Mouse (Mus musculus) forebrain, embryonic 15.5 days (tissue): Measurements from ENCODE around the gene Gm42906. TPM values are rescaled to one million over a fixed set of nuclear protein-coding genes. Genes with fewer than 3 reads are reported as not detected.

Experiments
- ATAC-seq: fragments of 200-750 bp; cut with Nextera tagmentation; replicated peaks from 2 replicates; pipeline ENCODE4 v1.8.0; 2017; ENCODE audit warnings: mild to moderate bottlenecking, moderate TSS enrichment, moderate library complexity
- H3K27ac ChIP-seq: fragments of 300-500 bp; sonication (generic); replicated peaks from 2 replicates; pipeline ENCODE4 v1.5.1; 2015; ENCODE audit warnings: mild to moderate bottlenecking, inconsistent platforms
- H3K27me3 ChIP-seq: fragments of 300-500 bp; sonication (generic); 2 replicates; pipeline ENCODE4 v1.6.1; 2015; ENCODE audit warnings: inconsistent platforms
- H3K36me3 ChIP-seq: fragments of 300-500 bp; sonication (generic); 2 replicates; pipeline ENCODE4 v1.6.1; 2015; ENCODE audit warnings: mild to moderate bottlenecking, inconsistent platforms
- H3K4me1 ChIP-seq: fragments of 300-500 bp; sonication (generic); 2 replicates; pipeline ENCODE4 v1.6.1; 2015; ENCODE audit warnings: inconsistent platforms
- H3K4me2 ChIP-seq: fragments of 300-500 bp; sonication (generic); replicated peaks from 2 replicates; pipeline ENCODE4 v1.6.1; 2015; ENCODE audit warnings: mild to moderate bottlenecking, inconsistent platforms
- H3K4me3 ChIP-seq: fragments of 300-500 bp; sonication (generic); 2 replicates; pipeline ENCODE4 v1.5.1; 2015; ENCODE audit warnings: mild to moderate bottlenecking, inconsistent platforms
- H3K9ac ChIP-seq: fragments of 300-500 bp; sonication (generic); replicated peaks from 2 replicates; pipeline ENCODE4 v1.6.1; 2015; ENCODE audit warnings: mild to moderate bottlenecking, inconsistent platforms
- H3K9me3 ChIP-seq: fragments of 300-500 bp; sonication (generic); 2 replicates; pipeline ENCODE4 v1.6.1; 2016; ENCODE audit warnings: inconsistent platforms
- WGBS: fragments of 180-500 bp; shearing (Covaris S2); methylation state at CpG from one replicate; pipeline ENCODE4 v1.1.7; 2015; ENCODE audit warnings: mixed read lengths; 5-methylcytosine and 5-hydroxymethylcytosine counted together
- polyA plus RNA-seq: library from polyadenylated mRNA; unstranded; fragments of >200 nt; fragmentation: Nextera tagmentation; extraction: Ambion mirVana; gene quantifications from 2 replicates; pipeline ENCODE4 v1.2.1, GENCODE M21; 2015

Gm42906 gene
- polyA plus RNA-seq, 1 experiment from 2014 or later, result not detected

GRCm38 (mm10) chr5:151151549-151151948, 276.4 kb downstream of the Gm42906 start:
- Histone ChIP-seq H3K4me1 (no peaks in the 10 kb centered on the region), H3K27ac (no peak overlapping the region), H3K36me3 (no peaks in the 10 kb centered on the region), H3K4me2 (no peak overlapping the region), H3K27me3 (no peaks in the 10 kb centered on the region), H3K9me3 (no peaks in the 10 kb centered on the region), H3K4me3 (no peak overlapping the region), H3K9ac (no peak overlapping the region)
- ATAC-seq, result no peak
- 68% methylated on average over 9 of the region's 9 CpGs for WGBS

GRCm38 (mm10) chr5:151149509-151149908, 278.5 kb downstream of the Gm42906 start:
- Histone ChIP-seq H3K9ac (no peak overlapping the region), H3K4me3 (no peak overlapping the region), H3K4me1 (no peaks in the 10 kb centered on the region), H3K4me2 (no peak overlapping the region), H3K27ac (no peak overlapping the region), H3K36me3 (no peaks in the 10 kb centered on the region), H3K9me3 (no peaks in the 10 kb centered on the region), H3K27me3 (no peaks in the 10 kb centered on the region)
- no peak for ATAC-seq
- 49% methylated on average over 8 of the region's 8 CpGs for WGBS

- Histone ChIP-seq H3K4me1 (peaks cover 3% of the 10 kb centered on the region), H3K27ac (no peak overlapping the region), H3K36me3 (no peaks in the 10 kb centered on the region), H3K27me3 (no peaks in the 10 kb centered on the region), H3K4me3 (no peak overlapping the region), H3K4me2 (no peak overlapping the region), H3K9ac (no peak overlapping the region), H3K9me3 (no peaks in the 10 kb centered on the region)
- no peak for ATAC-seq
- 87% methylated on average over 4 of the region's 4 CpGs for WGBS
These were observed 279.9 kb downstream of the Gm42906 start for GRCm38 (mm10) chr5:151148079-151148478.

GRCm38 (mm10) chr5:151145807-151146206, 282.2 kb downstream of the Gm42906 start:
- Histone ChIP-seq H3K4me1 (peaks cover 16% of the 10 kb centered on the region), H3K36me3 (no peaks in the 10 kb centered on the region), H3K9ac (no peak overlapping the region), H3K9me3 (no peaks in the 10 kb centered on the region), H3K27ac (no peak overlapping the region), H3K4me2 (no peak overlapping the region), H3K4me3 (no peak overlapping the region), H3K27me3 (no peaks in the 10 kb centered on the region)
- 85% methylated on average over 5 of the region's 5 CpGs for WGBS
- no peak for ATAC-seq

GRCm38 (mm10) chr5:151143955-151144354, 284.0 kb downstream of the Gm42906 start:
- WGBS, result 91% methylated on average over 5 of the region's 5 CpGs

GRCm38 (mm10) chr5:151142671-151143601, 285.0 kb downstream of the Gm42906 start:
- WGBS, result 4% methylated on average over 11 of the region's 11 CpGs
- Histone ChIP-seq H3K36me3 (no peaks in the 10 kb centered on the region), H3K4me2 (no peak overlapping the region), H3K9ac (no peak overlapping the region), H3K4me3 (no peak overlapping the region), H3K9me3 (no peaks in the 10 kb centered on the region), H3K27ac (peak overlapping the region; percentile 83), H3K4me1 (peaks cover 16% of the 10 kb centered on the region), H3K27me3 (no peaks in the 10 kb centered on the region)
- ATAC-seq, result peak; percentile 80

More at GRCm38 (mm10) chr5:151143955-151144354, 284.0 kb downstream of the Gm42906 start:
- H3K9ac ChIP-seq, result no peak overlapping the region
- H3K36me3 ChIP-seq, result no peaks in the 10 kb centered on the region
- no peak overlapping the region for H3K27ac ChIP-seq
- no peak for ATAC-seq
- no peaks in the 10 kb centered on the region for H3K27me3 ChIP-seq
- H3K4me2 ChIP-seq, result no peak overlapping the region
- peaks cover 16% of the 10 kb centered on the region for H3K4me1 ChIP-seq
- H3K4me3 ChIP-seq, result no peak overlapping the region
- no peaks in the 10 kb centered on the region for H3K9me3 ChIP-seq

- Histone ChIP-seq H3K9ac (no peak overlapping the region), H3K27ac (peak overlapping the region; percentile 83; the same call in 1 of the 2 replicates), H3K27me3 (no peaks in the 10 kb centered on the region), H3K36me3 (no peaks in the 10 kb centered on the region), H3K9me3 (no peaks in the 10 kb centered on the region), H3K4me1 (peaks cover 16% of the 10 kb centered on the region), H3K4me3 (no peak overlapping the region), H3K4me2 (no peak overlapping the region)
- 39% methylated on average over 5 of the region's 5 CpGs for WGBS
- peak; percentile 54 for ATAC-seq
These were observed 285.7 kb downstream of the Gm42906 start for GRCm38 (mm10) chr5:151142241-151142640.

GRCm38 (mm10) chr5:151137901-151138300, 290.1 kb downstream of the Gm42906 start:
- H3K4me1 ChIP-seq, result peaks cover 11% of the 10 kb centered on the region
- 93% methylated on average over 5 of the region's 5 CpGs for WGBS
- H3K4me3 ChIP-seq, result no peak overlapping the region
- no peak overlapping the region for H3K4me2 ChIP-seq
- no peak for ATAC-seq
- no peaks in the 10 kb centered on the region for H3K36me3 ChIP-seq
- no peak overlapping the region for H3K27ac ChIP-seq
- H3K27me3 ChIP-seq, result no peaks in the 10 kb centered on the region
- no peak overlapping the region for H3K9ac ChIP-seq
- H3K9me3 ChIP-seq, result no peaks in the 10 kb centered on the region

GRCm38 (mm10) chr5:151137311-151137710, 290.7 kb downstream of the Gm42906 start:
- no peaks in the 10 kb centered on the region for H3K9me3 ChIP-seq
- no peaks in the 10 kb centered on the region for H3K36me3 ChIP-seq
- no peak overlapping the region for H3K27ac ChIP-seq
- 85% methylated on average over 4 of the region's 4 CpGs for WGBS
- H3K27me3 ChIP-seq, result no peaks in the 10 kb centered on the region
- no peak for ATAC-seq
- no peak overlapping the region for H3K9ac ChIP-seq
- H3K4me3 ChIP-seq, result no peak overlapping the region
- H3K4me2 ChIP-seq, result no peak overlapping the region
- H3K4me1 ChIP-seq, result peaks cover 5% of the 10 kb centered on the region

- Histone ChIP-seq H3K36me3 (no peaks in the 10 kb centered on the region), H3K4me3 (no peak overlapping the region), H3K27me3 (no peaks in the 10 kb centered on the region), H3K27ac (no peak overlapping the region), H3K9me3 (no peaks in the 10 kb centered on the region), H3K4me2 (no peak overlapping the region), H3K4me1 (no peaks in the 10 kb centered on the region), H3K9ac (no peak overlapping the region)
- ATAC-seq, result no peak
- 79% methylated on average over 6 of the region's 6 CpGs for WGBS
These were observed 292.0 kb downstream of the Gm42906 start for GRCm38 (mm10) chr5:151135965-151136364.

GRCm38 (mm10) chr5:151135078-151135826, 292.7 kb downstream of the Gm42906 start:
- WGBS, result 88% methylated on average over 8 of the region's 8 CpGs
- H3K9ac ChIP-seq, result no peak overlapping the region
- no peak for ATAC-seq
- no peaks in the 10 kb centered on the region for H3K36me3 ChIP-seq
- no peaks in the 10 kb centered on the region for H3K4me1 ChIP-seq
- no peak overlapping the region for H3K4me2 ChIP-seq
- no peak overlapping the region for H3K4me3 ChIP-seq
- no peaks in the 10 kb centered on the region for H3K27me3 ChIP-seq
- H3K9me3 ChIP-seq, result no peaks in the 10 kb centered on the region
- H3K27ac ChIP-seq, result no peak overlapping the region

- 92% methylated on average over 4 of the region's 4 CpGs for WGBS
- no peak for ATAC-seq
- H3K9ac ChIP-seq, result no peak overlapping the region
- no peaks in the 10 kb centered on the region for H3K36me3 ChIP-seq
- H3K27ac ChIP-seq, result no peak overlapping the region
- H3K4me3 ChIP-seq, result no peak overlapping the region
- H3K4me2 ChIP-seq, result no peak overlapping the region
- H3K9me3 ChIP-seq, result no peaks in the 10 kb centered on the region
- H3K4me1 ChIP-seq, result no peaks in the 10 kb centered on the region
- no peaks in the 10 kb centered on the region for H3K27me3 ChIP-seq
These were observed 293.8 kb downstream of the Gm42906 start for GRCm38 (mm10) chr5:151134202-151134601.
